Mouse (Mus musculus): ENCODE results near the gene Cdc42ep2.
A peak's percentile ranks its signal among the peaks of the same experiment; 100 is the strongest.

DNA sequence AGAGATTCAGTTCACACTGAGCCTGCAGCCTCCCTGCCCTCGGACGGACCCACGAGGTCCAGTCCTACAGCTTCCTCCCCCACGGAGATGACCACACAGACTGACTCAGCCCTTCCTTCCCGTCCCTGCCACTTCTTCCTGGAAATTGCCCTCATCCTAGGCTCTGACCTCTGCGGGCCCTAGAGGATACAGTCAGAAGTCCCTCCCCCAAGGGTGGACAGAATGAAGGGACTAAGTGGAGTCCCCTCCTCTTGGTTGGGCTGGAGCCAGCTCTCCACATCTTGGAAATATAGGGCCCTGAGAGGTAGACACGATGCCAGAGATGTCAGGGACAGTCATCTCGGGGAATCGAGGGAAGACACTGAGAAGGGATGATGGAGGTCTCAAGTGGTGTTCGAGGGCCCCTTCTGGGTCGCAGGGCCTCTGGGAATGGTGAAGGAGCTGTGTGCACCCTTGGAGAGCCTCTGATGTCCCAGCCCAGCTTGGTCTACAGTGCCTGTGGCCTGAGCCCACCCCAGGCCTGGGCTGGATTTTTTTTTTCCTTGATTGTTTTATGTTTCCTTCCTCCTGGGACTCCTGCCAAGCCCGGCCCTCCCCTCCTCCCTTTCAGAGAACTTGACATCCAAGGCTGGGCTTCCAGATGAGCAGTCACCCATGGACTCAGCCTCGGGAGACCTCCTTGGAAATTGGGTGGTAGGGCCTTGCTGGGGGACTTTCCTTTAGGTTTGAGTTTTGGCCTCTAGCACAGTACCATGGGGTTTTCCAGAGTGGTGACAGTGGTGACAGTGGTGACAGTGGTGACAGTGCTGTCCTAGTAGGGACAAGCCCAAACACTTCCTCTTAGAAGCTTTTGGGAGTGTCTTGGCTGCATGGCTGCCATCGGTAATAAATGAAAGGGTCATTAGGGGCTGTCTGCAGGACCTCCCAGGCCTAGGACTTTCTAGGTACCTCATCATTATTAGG is 5.3 kb upstream of the Cdc42ep2 start:
- TF ChIP-seq CTCF (IDR thresholded peaks at IDR 0.05 in 2 of 3, conservative IDR thresholded peaks at IDR 0.05 in 1 of 3; ENCODE audit: control insufficient read depth in 1 of 3, insufficient read depth in 1 of 3, low read depth in 2 of 3, low read length in 3 of 3, poor library complexity in 1 of 3, severe bottlenecking in 1 of 3): no peak
- TF ChIP-seq MAZ (IDR thresholded peaks at IDR 0.05; ENCODE audit: low read depth, low read length): no peak
- TF ChIP-seq NRF1 (IDR thresholded peaks at IDR 0.05; ENCODE audit: insufficient read depth, low read depth, low read length, poor library complexity, severe bottlenecking): no peak
- no peak for TF ChIP-seq CHD1 (IDR thresholded peaks at IDR 0.05; ENCODE audit: low read depth, low read length)
- TF ChIP-seq BHLHE40 (IDR thresholded peaks at IDR 0.05; ENCODE audit: borderline replicate concordance, low read depth, low read length): no peak
- TF ChIP-seq ZMIZ1 (IDR thresholded peaks at IDR 0.05; ENCODE audit: low read depth, low read length): no peak
- no peak for TF ChIP-seq POLR2A (IDR thresholded peaks at IDR 0.05; ENCODE audit: control insufficient read depth in 1 of 2, insufficient read depth in 1 of 2, low read depth in 1 of 2, low read length in 2 of 2, poor library complexity in 1 of 2)
- TF ChIP-seq ZC3H11A (IDR thresholded peaks at IDR 0.05; ENCODE audit: low read depth, low read length): no peak
- TF ChIP-seq TAL1 (IDR thresholded peaks at IDR 0.05; ENCODE audit: low read length): no peak
- TF ChIP-seq UBTF (IDR thresholded peaks at IDR 0.05; ENCODE audit: borderline replicate concordance, insufficient read depth, low read depth, low read length): no peak
- TF ChIP-seq NELFE (IDR thresholded peaks at IDR 0.05; ENCODE audit: low read depth, low read length): no peak
- no peak for TF ChIP-seq E2F4 (IDR thresholded peaks at IDR 0.05; ENCODE audit: borderline replicate concordance, low read depth, low read length)
- no peak for TF ChIP-seq KAT2A (conservative IDR thresholded peaks at IDR 0.05; ENCODE audit: low read depth, low read length)
- TF ChIP-seq ZNF384 (IDR thresholded peaks at IDR 0.05; ENCODE audit: low read depth, low read length): peak; percentile 29; the same call in 1 of the 2 replicates
